9 mouse cellular contexts compared by ENCODE assay signal in the genomic region with DNA sequence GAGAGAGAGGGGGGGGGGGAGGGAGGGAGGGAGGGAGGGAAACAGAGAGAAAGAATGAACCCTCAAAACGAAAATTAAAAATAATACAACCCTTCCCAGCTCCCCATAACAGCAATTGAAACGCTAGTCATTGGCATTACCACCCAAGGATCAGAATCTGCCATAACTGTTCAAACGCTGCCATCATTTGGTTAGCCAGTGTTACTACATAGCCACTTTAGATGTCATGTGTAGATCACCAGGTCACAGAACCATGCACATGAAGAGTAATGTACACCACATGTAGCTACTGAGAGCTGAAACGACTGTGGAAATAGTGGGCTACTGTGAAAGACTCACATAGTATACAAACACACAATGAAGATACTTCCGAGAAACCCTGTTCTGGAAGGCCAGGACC. TPM values are rescaled to one million over a fixed set of nuclear protein-coding genes. Genes with fewer than 3 reads are reported as not detected.
DNase-seq lines count a peak whose midpoint lies in the region; ATAC-seq and TF ChIP-seq lines count a peak whose summit lies in the region.
"Had no signal": no experiment of that assay in that cellular context is flagged by ENCODE, and none has a peak within 500 bp of the region (broad histone marks: within the 10 kb centered on the region; RNA-seq: fewer than 3 reads in every experiment).

No protein-coding gene starts in this region.

- no peak overlapping the region for H3K4me3 ChIP-seq in gastrocnemius, adult 2 months
- H3K4me3 ChIP-seq in thymus, adult 2 months (ENCODE audit: control insufficient read depth, insufficient read depth, low read length): no peak overlapping the region
- H3K4me3 ChIP-seq in lung, embryonic 14.5 days (ENCODE audit: low read depth, low read length): no peak overlapping the region
- H3K4me3 ChIP-seq: myocyte had no signal

- H3K27ac ChIP-seq in gastrocnemius, adult 2 months: no peak overlapping the region
- H3K27ac ChIP-seq in thymus, adult 2 months (ENCODE audit: control insufficient read depth, insufficient read depth, low read length): no peak overlapping the region
- H3K27ac ChIP-seq in lung, embryonic 14.5 days (ENCODE audit: low read depth): no peak overlapping the region

- H3K9me3 ChIP-seq in lung, embryonic 14.5 days (ENCODE audit: low read depth, low read length): no peaks in the 10 kb centered on the region

- H3K4me2 ChIP-seq in lung, embryonic 14.5 days: no peak overlapping the region

- TF ChIP-seq CTCF in gastrocnemius, adult 2 months (IDR thresholded peaks at IDR 0.05): peak; percentile 42
- TF ChIP-seq CTCF in thymus, adult 2 months (IDR thresholded peaks at IDR 0.05; ENCODE audit: borderline replicate concordance, control insufficient read depth, extremely low read depth, insufficient read depth, low read length, poor library complexity): no peak
- TF ChIP-seq CTCF in lung, embryonic 14.5 days (IDR thresholded peaks at IDR 0.05; ENCODE audit: low read depth): peak; percentile 50

- peaks cover 91% of the 10 kb centered on the region for H3K36me3 ChIP-seq in thymus, adult 2 months (ENCODE audit: control insufficient read depth, insufficient read depth, low read length)
- peaks cover 93% of the 10 kb centered on the region for H3K36me3 ChIP-seq in lung, embryonic 14.5 days (ENCODE audit: insufficient read depth)

- H3K27me3 ChIP-seq in thymus, adult 2 months (ENCODE audit: control insufficient read depth, insufficient read depth, low read length): no peaks in the 10 kb centered on the region
- H3K27me3 ChIP-seq in lung, embryonic 14.5 days (ENCODE audit: insufficient read depth, low read length): no peaks in the 10 kb centered on the region

- no peak overlapping the region for H3K9ac ChIP-seq in lung, embryonic 14.5 days

- ATAC-seq in lung, embryonic 14.5 days (ENCODE audit: insufficient read depth): no peak

- intact Hi-C loops in gastrocnemius, adult 2 months (cut with DNase I): no loop called here

- no peak for DNase-seq in gastrocnemius, adult 2 months
- no peak for DNase-seq in gastrocnemius, adult 18-20 months (ENCODE audit: low spot score)
- DNase-seq in thymus, adult 2 months: peak; percentile 8
- no peak for DNase-seq in thymus, postnatal 36 days
- DNase-seq in lung, embryonic 14.5 days: peak; percentile 47
- no peak for DNase-seq in frontal cortex, postnatal 10 days (ENCODE audit: low spot score in 2 of 2)
- DNase-seq in gastrocnemius, postnatal 4 days (ENCODE audit: low spot score in 2 of 2): no peak
- no peak for DNase-seq in Muller cell, postnatal 12 days (ENCODE audit: inconsistent ontology term)

- whole genome bisulfite sequencing in thymus, adult 2 months: 71% methylated on average over 5 of the region's 5 CpGs
- WGBS in lung, embryonic 14.5 days: 73% methylated on average over 5 of the region's 5 CpGs

- no peaks in the 10 kb centered on the region for H3K4me1 ChIP-seq in thymus, adult 2 months (replicated peaks; ENCODE audit: control insufficient read depth, insufficient read depth, low read length)
- no peaks in the 10 kb centered on the region for H3K4me1 ChIP-seq in lung, embryonic 14.5 days (ENCODE audit: insufficient read depth)

- no peak for TF ChIP-seq POLR2A in thymus, adult 2 months (IDR thresholded peaks at IDR 0.05; ENCODE audit: control insufficient read depth, extremely low read depth, insufficient read depth, low read length, poor library complexity)

RNA-seq across cellular contexts. Expression of a gene that starts 25.1 kb away (rescaled TPM):
- 100 to 1,000 TPM; 140 to 141 TPM for total RNA-seq in gastrocnemius, adult 2 months (2021)
- 100 to 1,000 TPM; 146 to 161 TPM for total RNA-seq in gastrocnemius, adult 18-20 months (2021)
- 191 and 206 TPM in 2 replicates for polyA plus RNA-seq in thymus, adult 2 months (2012; rRNA removed)
- 193 and 259 TPM in 2 replicates for polyA plus RNA-seq in lung, embryonic 14.5 days (2014; fragmentation: Nextera tagmentation; extraction: Ambion mirVana)
- 100 to 1,000 TPM; 214 TPM for total RNA-seq in gastrocnemius, postnatal 4 days (2021)

RNA-seq across cellular contexts. Expression of a gene that starts 37.9 kb away (rescaled TPM):
- total RNA-seq in gastrocnemius, adult 2 months (2021): 10 to 100 TPM; 43.2 to 49.2 TPM
- total RNA-seq in gastrocnemius, adult 18-20 months (2021): 10 to 100 TPM; 40.4 to 42.4 TPM
- 36.3 and 40.8 TPM in 2 replicates for polyA plus RNA-seq in thymus, adult 2 months (2012; rRNA removed)
- polyA plus RNA-seq in lung, embryonic 14.5 days (2014; fragmentation: Nextera tagmentation; extraction: Ambion mirVana): 85.6 and 88.6 TPM in 2 replicates
- total RNA-seq in gastrocnemius, postnatal 4 days (2021): 10 to 100 TPM; 50.3 to 57.9 TPM

RNA-seq across cellular contexts. Expression of a gene that starts 51.8 kb away (rescaled TPM):
- total RNA-seq in gastrocnemius, adult 2 months (2021): 100 to 1,000 TPM; 178 to 229 TPM
- 100 to 1,000 TPM; 167 to 244 TPM for total RNA-seq in gastrocnemius, adult 18-20 months (2021)
- 76.5 and 92.5 TPM in 2 replicates for polyA plus RNA-seq in thymus, adult 2 months (2012; rRNA removed)
- polyA plus RNA-seq in lung, embryonic 14.5 days (2014; fragmentation: Nextera tagmentation; extraction: Ambion mirVana): 87.7 and 97.5 TPM in 2 replicates
- total RNA-seq in gastrocnemius, postnatal 4 days (2021): 10 to 100 TPM; 43.3 to 44.8 TPM

Comparison
In these comparisons a context has a peak if more than half of its experiments do, and no peak if none do; other contexts are left out.
1. DNase-seq: peak in thymus, adult 2 months (single experiment) and lung, embryonic 14.5 days (single experiment); none in gastrocnemius, adult 2 months (single experiment), gastrocnemius, adult 18-20 months (single experiment), thymus, postnatal 36 days (0 of 2), frontal cortex, postnatal 10 days (0 of 2), gastrocnemius, postnatal 4 days (0 of 2) and Muller cell, postnatal 12 days (single experiment).